Mouse (Mus musculus) olfactory bulb, adult 2 months (tissue): ENCODE results near the gene Pla2g3. TPM values are rescaled to one million over a fixed set of nuclear protein-coding genes. Genes with fewer than 3 reads are reported as not detected.

ENCODE experiments used
- H3K27ac ChIP-seq: fragments of 200-500 bp; 2 replicates; pipeline ENCODE4 v1.5.1; 2012; ENCODE audit warnings: low read depth, low read length; ENCODE audit not compliant: insufficient read depth
- H3K4me1 ChIP-seq: fragments of 200-500 bp; 2 replicates; pipeline ENCODE4 v1.6.1; 2012; ENCODE audit warnings: low read length; ENCODE audit not compliant: control insufficient read depth, insufficient read depth
- H3K4me3 ChIP-seq: fragments of 200-500 bp; 2 replicates; pipeline ENCODE4 v1.5.1; 2012; ENCODE audit warnings: mild to moderate bottlenecking, low read depth, low read length, moderate library complexity; ENCODE audit not compliant: insufficient read depth
- CTCF ChIP-seq: fragments of 200-500 bp; IDR thresholded peaks from 2 replicates; pipeline ENCODE4 v1.5.1; 2012; ENCODE audit warnings: low read depth, mild to moderate bottlenecking, low read length, moderate library complexity; ENCODE audit not compliant: insufficient read depth
- POLR2A ChIP-seq: fragments of 200-500 bp; IDR thresholded peaks from 2 replicates; pipeline ENCODE4 v1.6.1; 2012; ENCODE audit warnings: mild to moderate bottlenecking, low read depth, low read length, moderate library complexity; ENCODE audit not compliant: insufficient read depth
- WGBS: fragments of 180-500 bp; shearing (Covaris S2); methylation state at CpG from one replicate; pipeline ENCODE4 v1.1.7; 2018; 5-methylcytosine and 5-hydroxymethylcytosine counted together
- polyA plus RNA-seq: library from polyadenylated mRNA; stranded (reverse); fragments of >200 nt; gene quantifications from 2 replicates; pipeline ENCODE4 v1.2.4, GENCODE M21; 2012; ENCODE audit warnings: low replicate concordance; ENCODE audit not compliant: missing spikeins, insufficient read depth, insufficient read length

Pla2g3 gene
- polyA plus RNA-seq, 1 experiment, result not detected

- peak overlapping the region; percentile 75 for H3K27ac ChIP-seq
- TF ChIP-seq POLR2A, result no peak
- TF ChIP-seq CTCF, result no peak
- peaks cover 27% of the 10 kb centered on the region for H3K4me1 ChIP-seq
- H3K4me3 ChIP-seq, result no peak overlapping the region
- 23% methylated on average over 11 of the region's 11 CpGs for WGBS
These were observed 4.0 kb upstream of the Pla2g3 start for GRCm38 (mm10) chr11:3483980-3484642.

DNA sequence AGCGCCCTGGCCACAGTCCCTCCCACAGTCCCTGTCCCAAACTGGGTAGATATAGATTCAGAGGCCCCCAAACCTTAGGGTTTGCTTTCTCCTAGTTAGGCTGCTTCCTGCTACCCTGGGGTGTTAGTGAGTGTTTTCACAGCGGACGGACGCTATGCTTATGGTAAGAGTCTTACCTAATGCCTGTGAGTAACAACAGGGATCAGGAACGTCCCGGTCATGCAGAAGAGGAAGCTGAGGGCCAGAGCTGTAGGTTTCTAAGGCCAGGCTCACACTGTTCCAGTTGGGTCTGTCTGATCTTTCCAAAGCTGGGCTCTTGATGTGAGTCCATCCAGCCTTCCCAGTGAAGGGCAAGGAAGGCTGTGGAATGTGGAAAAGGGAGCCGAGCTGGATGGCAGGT is 1.7 kb upstream of the Pla2g3 start:
- H3K4me3 ChIP-seq, result no peak overlapping the region
- peaks cover 35% of the 10 kb centered on the region for H3K4me1 ChIP-seq
- TF ChIP-seq CTCF, result no peak
- TF ChIP-seq POLR2A, result no peak
- 86% methylated on average over 7 of the region's 7 CpGs for WGBS
- H3K27ac ChIP-seq, result no peak overlapping the region

- no peak for TF ChIP-seq POLR2A
- TF ChIP-seq CTCF, result no peak
- 77% methylated on average over 5 of the region's 5 CpGs for WGBS
- Histone ChIP-seq H3K4me1 (peaks cover 32% of the 10 kb centered on the region), H3K4me3 (no peak overlapping the region), H3K27ac (no peak overlapping the region)
These were observed 952 bp downstream of the Pla2g3 start for GRCm38 (mm10) chr11:3489036-3489435.

DNA sequence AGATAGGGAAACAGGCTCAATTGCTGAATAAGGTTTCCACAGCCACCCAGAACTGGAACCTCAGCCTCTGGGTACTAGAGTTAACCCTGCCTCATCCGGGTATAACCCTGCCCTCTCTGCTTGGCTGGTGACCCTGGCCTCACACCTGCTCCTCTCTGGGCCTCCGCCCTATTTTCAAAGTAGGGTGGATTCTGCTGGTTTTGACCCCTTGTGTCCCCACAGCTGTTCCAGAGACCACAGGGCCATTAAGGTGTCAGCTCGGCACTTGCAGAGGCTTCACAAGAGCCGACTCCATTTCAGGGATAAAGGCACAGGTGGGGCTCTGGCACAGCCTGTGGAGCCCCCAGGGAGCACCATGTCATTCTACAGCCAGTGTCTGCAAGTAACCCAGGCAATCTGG is 4.7 kb downstream of the Pla2g3 start:
- TF ChIP-seq POLR2A (0 out of 2 replicates have a peak, but pooled peaks have one; percentile 13), CTCF (no peak)
- H3K27ac ChIP-seq, result peak overlapping the region; percentile 34; the same call in 1 of the 2 replicates

GRCm38 (mm10) chr11:3494857-3495256 is 6.8 kb downstream of the Pla2g3 start:
- TF ChIP-seq POLR2A (no peak), CTCF (no peak)
- WGBS, result 74% methylated on average over 17 of the region's 17 CpGs
- Histone ChIP-seq H3K27ac (no peak overlapping the region), H3K4me1 (peaks cover 31% of the 10 kb centered on the region), H3K4me3 (no peak overlapping the region)

More for the DNA sequence above, 4.7 kb downstream of the Pla2g3 start:
- Histone ChIP-seq H3K4me3 (no peak overlapping the region), H3K4me1 (peaks cover 44% of the 10 kb centered on the region)
- 62% methylated on average over 4 of the region's 4 CpGs for WGBS

- WGBS, result 84% methylated on average over 14 of the region's 14 CpGs
- Histone ChIP-seq H3K27ac (no peak overlapping the region), H3K4me1 (peaks cover 34% of the 10 kb centered on the region), H3K4me3 (no peak overlapping the region)
- TF ChIP-seq CTCF, result no peak
- TF ChIP-seq POLR2A, result no peak
These were observed 7.4 kb downstream of the Pla2g3 start for GRCm38 (mm10) chr11:3495496-3495895.

- 56% methylated on average over 5 of the region's 5 CpGs for WGBS
- no peak overlapping the region for H3K27ac ChIP-seq
- TF ChIP-seq POLR2A, result no peak
- no peak for TF ChIP-seq CTCF
- H3K4me1 ChIP-seq, result peaks cover 42% of the 10 kb centered on the region
- no peak overlapping the region for H3K4me3 ChIP-seq
These were observed 8.7 kb downstream of the Pla2g3 start for GRCm38 (mm10) chr11:3496756-3497155.

- Histone ChIP-seq H3K4me3 (no peak overlapping the region), H3K27ac (no peak overlapping the region), H3K4me1 (peaks cover 42% of the 10 kb centered on the region)
- TF ChIP-seq POLR2A, result no peak
- TF ChIP-seq CTCF, result no peak
- 52% methylated on average over 1 of the region's 1 CpGs for WGBS
These were observed 9.2 kb downstream of the Pla2g3 start for GRCm38 (mm10) chr11:3497296-3497695.

DNA sequence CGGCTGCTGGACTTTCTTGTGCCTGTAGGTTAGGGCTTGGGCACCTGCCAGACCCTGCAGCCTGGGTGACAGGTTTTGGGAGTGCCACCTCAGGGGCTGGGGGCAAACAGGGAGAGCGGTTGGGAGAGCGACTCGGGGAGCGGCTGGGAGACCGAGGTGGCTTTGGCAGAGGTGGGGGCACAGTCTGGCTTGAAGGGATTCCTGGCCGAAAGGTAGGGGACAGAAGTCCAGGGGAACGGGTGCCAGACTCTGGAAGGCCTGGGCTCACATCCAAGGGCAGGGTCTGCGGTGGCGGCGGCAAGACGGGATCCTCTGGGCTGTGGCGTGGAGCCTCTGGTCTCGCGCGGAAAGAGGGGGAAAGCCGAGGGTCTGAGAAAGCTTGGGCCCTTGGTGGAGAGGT is 14.0 kb downstream of the Pla2g3 start:
- peak overlapping the region; percentile 99 for H3K27ac ChIP-seq
- 65% methylated on average over 17 of the region's 17 CpGs for WGBS
- TF ChIP-seq CTCF (no peak), POLR2A (no peak)
- H3K4me1 ChIP-seq, result peaks cover 36% of the 10 kb centered on the region
- peak overlapping the region; percentile 87 for H3K4me3 ChIP-seq

DNA sequence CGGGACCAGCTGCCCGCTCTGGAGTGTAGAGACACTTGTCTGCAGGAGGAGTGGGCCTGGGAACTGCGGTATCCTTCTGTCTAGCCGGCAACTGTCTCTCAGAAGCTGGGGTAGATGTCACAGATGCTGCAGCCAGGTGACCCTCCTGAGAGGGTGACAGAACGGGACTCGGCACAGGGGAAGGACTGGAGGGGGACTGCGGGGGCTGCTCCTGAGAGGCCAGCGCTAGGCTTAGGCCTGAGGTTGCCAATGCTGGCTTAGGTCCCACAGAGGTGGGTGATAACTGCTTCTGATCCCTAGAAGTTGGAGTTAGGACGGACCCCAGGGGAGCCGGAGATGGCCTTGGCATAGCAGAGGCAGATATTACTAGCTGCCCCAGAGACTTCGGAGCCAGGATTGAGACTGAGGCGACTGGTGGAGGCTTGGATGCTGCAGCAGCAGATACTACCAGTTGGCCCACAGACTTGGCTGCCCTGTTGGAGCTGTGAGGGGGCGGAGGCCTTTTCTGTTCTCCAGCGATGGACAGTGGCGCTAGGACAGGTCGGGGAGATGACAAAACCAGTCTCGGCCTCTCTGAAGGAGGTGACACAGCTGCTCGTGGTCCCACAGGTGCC is 14.5 kb downstream of the Pla2g3 start:
- H3K4me3 ChIP-seq, result peak overlapping the region; percentile 87

More for the DNA sequence above, 14.5 kb downstream of the Pla2g3 start:
- peaks cover 41% of the 10 kb centered on the region for H3K4me1 ChIP-seq
- no peak for TF ChIP-seq CTCF
- TF ChIP-seq POLR2A, result no peak
- 59% methylated on average over 18 of the region's 18 CpGs for WGBS
- H3K27ac ChIP-seq, result peak overlapping the region; percentile 99; the same call in 1 of the 2 replicates
